Mouse (Mus musculus) heart, postnatal 14 days (tissue): ENCODE results near the gene Tmem184b. TPM values are rescaled to one million over a fixed set of nuclear protein-coding genes. Genes with fewer than 3 reads are reported as not detected.

ENCODE experiments used
- DNase-seq, 2 experiments: peaks; one replicate each; pipeline ENCODE4 v3.0.0; 2021 to 2022
- intact Hi-C: fragments of 180-260 bp; cut with DNase I; formaldehyde crosslinking; loops from one replicate; pipeline ENCODE4 v1.15.1; 2025
- total RNA-seq, 2 experiments: library from RNA; stranded (reverse); gene quantifications; 2 replicates each; pipeline ENCODE4 v1.2.3; 2021

The Tmem184b gene
- total RNA-seq, 2 experiments from 2014 or later: 52.8 to 55.6 TPM

- intact Hi-C loops: loop anchor here (2.0 kb wide), 1 partner anchor 89 kb away; no protein-coding TSS in a partner anchor
- DNase-seq: peak; percentile 83 to 87
These were observed 25.7 kb downstream of the Tmem184b start for GRCm38 (mm10) chr15:79377681-79378080.

- intact Hi-C loops: no loop called here
- DNase-seq: no peak
These were observed 28.6 kb downstream of the Tmem184b start for GRCm38 (mm10) chr15:79374760-79375159.

- intact Hi-C loops: no loop called here
- no peak for DNase-seq
These were observed 33.0 kb downstream of the Tmem184b start for GRCm38 (mm10) chr15:79370281-79370843.

- DNase-seq: no peak
- intact Hi-C loops: no loop called here
These were observed 33.7 kb downstream of the Tmem184b start for GRCm38 (mm10) chr15:79369452-79370280.

GRCm38 (mm10) chr15:79368861-79369440 is 34.4 kb downstream of the Tmem184b start:
- intact Hi-C loops: no loop called here
- peak in 1 of 2 experiments; percentile 54 for DNase-seq

- DNase-seq: peak; percentile 70 to 77
- intact Hi-C loops: no loop called here
These were observed 35.0 kb downstream of the Tmem184b start for GRCm38 (mm10) chr15:79368313-79368811.

- intact Hi-C loops: no loop called here
- no peak for DNase-seq
These were observed 37.0 kb downstream of the Tmem184b start for GRCm38 (mm10) chr15:79366402-79366801.

GRCm38 (mm10) chr15:79365068-79365467 is 38.3 kb downstream of the Tmem184b start:
- intact Hi-C loops: no loop called here
- DNase-seq: no peak

- intact Hi-C loops: no loop called here
- no peak for DNase-seq
These were observed 39.2 kb downstream of the Tmem184b start for GRCm38 (mm10) chr15:79364120-79364519.

- intact Hi-C loops: no loop called here
- no peak for DNase-seq
These were observed 42.3 kb downstream of the Tmem184b start for GRCm38 (mm10) chr15:79361023-79361422.

- DNase-seq: no peak
- intact Hi-C loops: no loop called here
These were observed 43.0 kb downstream of the Tmem184b start for GRCm38 (mm10) chr15:79360371-79360770.

- no peak for DNase-seq
- intact Hi-C loops: no loop called here
These were observed 43.4 kb downstream of the Tmem184b start for GRCm38 (mm10) chr15:79359954-79360353.

- no peak for DNase-seq
- intact Hi-C loops: no loop called here
These were observed 45.2 kb downstream of the Tmem184b start for GRCm38 (mm10) chr15:79357974-79358690.

- peak; percentile 77 to 81 for DNase-seq
- intact Hi-C loops: no loop called here
These were observed 46.1 kb downstream of the Tmem184b start for GRCm38 (mm10) chr15:79357036-79357911.

GRCm38 (mm10) chr15:79356481-79356880 is 46.9 kb downstream of the Tmem184b start:
- intact Hi-C loops: no loop called here
- DNase-seq: no peak

- intact Hi-C loops: no loop called here
- DNase-seq: no peak
These were observed 48.8 kb downstream of the Tmem184b start for GRCm38 (mm10) chr15:79354619-79355018.

- intact Hi-C loops: no loop called here
- no peak for DNase-seq
These were observed 49.6 kb downstream of the Tmem184b start for GRCm38 (mm10) chr15:79353690-79354305.

- no peak for DNase-seq
- intact Hi-C loops: no loop called here
These were observed 50.9 kb downstream of the Tmem184b start for GRCm38 (mm10) chr15:79352479-79352878.

GRCm38 (mm10) chr15:79351331-79351767 is 52.0 kb downstream of the Tmem184b start:
- DNase-seq: peak; percentile 66 to 69

More at GRCm38 (mm10) chr15:79351331-79351767, 52.0 kb downstream of the Tmem184b start:
- intact Hi-C loops: no loop called here
